Mouse (Mus musculus): Measurements from ENCODE around the gene Slc1a3. TPM values are rescaled to one million over a fixed set of nuclear protein-coding genes. Genes with fewer than 3 reads are reported as not detected.

Slc1a3 gene
- polyA plus RNA-seq (2012; rRNA removed): 69.7 and 101 TPM in 2 replicates

DNA sequence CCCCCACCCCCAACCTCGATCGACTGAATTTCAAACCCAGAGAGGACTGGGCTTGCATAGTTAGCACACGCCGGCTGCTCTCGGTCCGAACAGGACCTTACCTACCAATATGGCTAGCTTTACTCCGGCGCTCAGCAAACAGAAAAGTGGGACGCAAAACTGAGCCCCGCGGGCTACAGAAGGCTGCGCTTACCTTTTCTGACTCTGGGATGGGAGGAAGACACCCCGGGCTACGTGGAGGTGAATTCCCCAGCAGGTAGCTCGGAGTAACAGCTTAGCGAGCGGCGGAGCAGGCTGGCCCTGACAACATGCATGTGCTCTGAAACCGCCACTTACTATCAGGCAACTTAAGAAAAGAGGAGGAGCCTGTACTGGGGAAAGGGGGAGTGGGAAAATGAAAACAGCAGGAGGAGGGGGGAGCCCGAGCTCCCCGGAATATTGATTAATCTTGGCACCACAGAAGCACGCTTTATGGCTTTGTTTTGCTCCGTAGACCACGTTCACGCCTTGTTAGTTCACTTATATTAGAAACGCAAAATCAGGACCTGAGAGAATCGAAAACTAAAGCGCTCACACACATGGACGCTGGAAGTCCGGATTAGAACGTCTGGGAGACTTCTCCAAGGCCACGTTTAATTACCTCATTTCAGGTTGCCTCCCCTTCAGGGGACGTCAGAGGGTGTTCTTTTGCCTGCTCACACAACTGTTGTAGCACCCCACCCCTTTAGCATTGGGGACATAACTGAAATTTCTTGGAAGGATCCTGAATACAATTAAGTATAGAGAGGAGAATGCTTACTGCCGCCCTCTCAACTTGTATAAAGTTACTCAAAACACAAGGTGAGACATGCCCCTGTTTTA lies at the start of gene Slc1a3:
TSS of gene Slc1a3 (minus strand) at position 619 of the 861 bp plus-strand sequence.
- TF ChIP-seq CTCF (IDR thresholded peaks at IDR 0.05; ENCODE audit: borderline replicate concordance, extremely low read depth, insufficient read depth, insufficient read length) (no peak), POLR2A (IDR thresholded peaks at IDR 0.05; ENCODE audit: borderline replicate concordance, extremely low read depth, insufficient read depth, insufficient read length, poor library complexity, severe bottlenecking) (peak; percentile 17; the same call in 1 of the 2 replicates)
- DNase-seq (ENCODE audit: low read depth): peak; percentile 84

DNA sequence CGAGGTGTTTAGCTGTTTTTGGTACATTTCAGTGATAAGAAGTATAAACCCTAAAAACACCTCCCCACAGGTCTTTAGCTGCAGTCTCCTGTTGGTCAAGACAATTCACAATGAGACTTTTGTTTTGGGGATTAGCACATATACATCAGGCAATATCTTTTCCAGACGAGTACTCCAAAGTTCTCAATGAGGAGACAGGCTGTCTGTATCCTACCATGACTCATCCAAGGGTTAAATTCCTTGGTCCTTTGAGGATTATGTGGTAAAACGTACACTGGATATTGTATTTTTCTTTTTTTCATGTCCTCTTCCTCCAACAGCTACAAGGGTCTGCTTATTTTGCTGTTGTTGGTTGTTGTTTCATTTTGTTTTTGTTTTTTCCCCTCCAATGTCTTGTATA lies 48.5 kb upstream of the Slc1a3 start:
- TF ChIP-seq CTCF (IDR thresholded peaks at IDR 0.05; ENCODE audit: borderline replicate concordance, extremely low read depth, insufficient read depth, insufficient read length): no peak

DNA sequence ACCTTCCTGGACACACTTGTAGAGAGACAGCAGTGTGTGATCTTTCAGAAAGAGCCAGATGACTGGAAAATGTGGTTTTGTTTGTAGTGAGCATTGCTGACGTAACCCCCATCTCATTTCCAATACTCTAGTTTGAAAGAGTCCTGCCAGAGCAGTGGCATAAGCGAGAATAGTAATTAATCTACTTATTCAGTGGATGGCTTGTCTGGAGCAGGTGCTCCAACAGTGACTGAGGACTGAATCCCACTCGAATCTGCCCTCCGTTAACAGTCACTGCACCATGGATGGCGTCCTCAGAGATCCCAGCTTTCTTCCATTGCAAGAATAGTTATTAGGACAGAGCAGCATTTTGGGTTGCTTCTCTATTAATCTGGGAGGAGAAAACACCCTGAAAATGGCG lies 45.9 kb upstream of the Slc1a3 start:
- TF ChIP-seq POLR2A (IDR thresholded peaks at IDR 0.05; ENCODE audit: borderline replicate concordance, extremely low read depth, insufficient read depth, insufficient read length, poor library complexity, severe bottlenecking): no peak
- DNase-seq (ENCODE audit: low read depth): peak; percentile 73

More for the DNA sequence above, 48.5 kb upstream of the Slc1a3 start:
- DNase-seq (ENCODE audit: low read depth): no peak

GRCm38 (mm10) chr15:8749762-8750161 lies 39.2 kb upstream of the Slc1a3 start:
- no peak for TF ChIP-seq CTCF (IDR thresholded peaks at IDR 0.05; ENCODE audit: borderline replicate concordance, extremely low read depth, insufficient read depth, insufficient read length)
- TF ChIP-seq POLR2A (IDR thresholded peaks at IDR 0.05; ENCODE audit: borderline replicate concordance, extremely low read depth, insufficient read depth, insufficient read length, poor library complexity, severe bottlenecking): no peak
- DNase-seq (ENCODE audit: low read depth): no peak

GRCm38 (mm10) chr15:8748771-8749170 lies 38.2 kb upstream of the Slc1a3 start:
- DNase-seq (ENCODE audit: low read depth): no peak
- no peak for TF ChIP-seq POLR2A (IDR thresholded peaks at IDR 0.05; ENCODE audit: borderline replicate concordance, extremely low read depth, insufficient read depth, insufficient read length, poor library complexity, severe bottlenecking)
- no peak for TF ChIP-seq CTCF (IDR thresholded peaks at IDR 0.05; ENCODE audit: borderline replicate concordance, extremely low read depth, insufficient read depth, insufficient read length)

GRCm38 (mm10) chr15:8741593-8741992 lies 31.0 kb upstream of the Slc1a3 start:
- no peak for TF ChIP-seq CTCF (IDR thresholded peaks at IDR 0.05; ENCODE audit: borderline replicate concordance, extremely low read depth, insufficient read depth, insufficient read length)
- no peak for DNase-seq (ENCODE audit: low read depth)

- no peak for TF ChIP-seq CTCF (IDR thresholded peaks at IDR 0.05; ENCODE audit: borderline replicate concordance, extremely low read depth, insufficient read depth, insufficient read length)
- no peak for TF ChIP-seq POLR2A (IDR thresholded peaks at IDR 0.05; ENCODE audit: borderline replicate concordance, extremely low read depth, insufficient read depth, insufficient read length, poor library complexity, severe bottlenecking)
- no peak for DNase-seq (ENCODE audit: low read depth)
These were observed 30.2 kb upstream of the Slc1a3 start for GRCm38 (mm10) chr15:8740724-8741123.

DNA sequence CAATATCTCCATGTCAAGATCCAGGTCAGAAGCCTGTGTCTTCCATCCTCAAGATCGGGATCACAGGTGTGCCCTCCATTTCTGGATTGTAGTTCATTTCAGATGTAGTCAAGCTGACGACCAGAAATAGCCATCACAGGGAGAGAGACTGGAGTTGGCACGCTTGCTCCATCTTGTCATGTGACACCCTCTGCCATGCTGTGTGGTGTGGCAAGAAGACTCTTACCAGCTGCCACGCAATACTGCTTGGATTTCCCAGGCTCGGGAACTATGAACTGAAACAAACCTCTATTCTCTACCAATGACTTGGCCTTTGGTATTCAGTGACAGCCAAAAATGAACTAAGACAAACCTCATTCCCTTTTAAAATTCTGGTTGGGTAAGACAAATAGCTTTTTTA lies 27.6 kb upstream of the Slc1a3 start:
- TF ChIP-seq POLR2A (IDR thresholded peaks at IDR 0.05; ENCODE audit: borderline replicate concordance, extremely low read depth, insufficient read depth, insufficient read length, poor library complexity, severe bottlenecking) (no peak), CTCF (IDR thresholded peaks at IDR 0.05; ENCODE audit: borderline replicate concordance, extremely low read depth, insufficient read depth, insufficient read length) (no peak)
- DNase-seq (ENCODE audit: low read depth): peak; percentile 41

GRCm38 (mm10) chr15:8734363-8734739 lies 23.8 kb upstream of the Slc1a3 start:
- no peak for DNase-seq (ENCODE audit: low read depth)

DNA sequence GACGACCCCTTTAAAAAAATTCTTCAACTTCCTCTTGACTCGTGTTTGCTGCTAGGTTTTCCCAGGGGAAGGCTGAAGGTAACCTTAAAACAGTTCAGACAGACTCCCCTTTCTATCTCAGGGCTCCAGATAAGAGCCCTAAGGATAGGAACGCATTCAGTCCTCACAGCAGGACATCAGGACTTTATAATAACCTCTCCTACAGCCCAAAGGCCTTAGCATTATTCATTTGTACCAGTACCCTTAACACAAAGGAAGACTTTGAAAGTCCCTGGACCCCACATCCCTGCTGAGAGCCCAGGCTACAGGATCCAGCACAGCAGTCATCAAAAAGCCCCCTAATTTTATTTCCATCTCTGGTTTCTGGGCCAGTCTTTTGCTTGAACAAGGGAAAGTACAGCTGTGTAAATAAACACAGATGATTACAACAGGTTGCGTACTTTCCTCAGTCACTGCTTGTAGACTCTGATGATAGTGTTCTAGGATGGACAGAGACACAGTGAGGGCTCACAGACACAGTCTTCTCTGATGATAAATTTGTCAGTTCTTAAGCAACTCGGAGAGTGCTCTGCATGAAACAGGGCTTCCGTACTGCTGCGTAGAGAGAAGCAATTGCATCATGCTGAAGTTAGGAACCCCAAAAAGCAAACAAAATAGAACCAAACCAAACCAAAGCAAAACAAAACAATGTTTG lies 23.3 kb upstream of the Slc1a3 start:
- TF ChIP-seq CTCF (IDR thresholded peaks at IDR 0.05; ENCODE audit: borderline replicate concordance, extremely low read depth, insufficient read depth, insufficient read length) (no peak), POLR2A (IDR thresholded peaks at IDR 0.05; ENCODE audit: borderline replicate concordance, extremely low read depth, insufficient read depth, insufficient read length, poor library complexity, severe bottlenecking) (no peak)
- peak; percentile 75 for DNase-seq (ENCODE audit: low read depth)

More at GRCm38 (mm10) chr15:8734363-8734739, 23.8 kb upstream of the Slc1a3 start:
- TF ChIP-seq CTCF (IDR thresholded peaks at IDR 0.05; ENCODE audit: borderline replicate concordance, extremely low read depth, insufficient read depth, insufficient read length): no peak
- no peak for TF ChIP-seq POLR2A (IDR thresholded peaks at IDR 0.05; ENCODE audit: borderline replicate concordance, extremely low read depth, insufficient read depth, insufficient read length, poor library complexity, severe bottlenecking)

DNA sequence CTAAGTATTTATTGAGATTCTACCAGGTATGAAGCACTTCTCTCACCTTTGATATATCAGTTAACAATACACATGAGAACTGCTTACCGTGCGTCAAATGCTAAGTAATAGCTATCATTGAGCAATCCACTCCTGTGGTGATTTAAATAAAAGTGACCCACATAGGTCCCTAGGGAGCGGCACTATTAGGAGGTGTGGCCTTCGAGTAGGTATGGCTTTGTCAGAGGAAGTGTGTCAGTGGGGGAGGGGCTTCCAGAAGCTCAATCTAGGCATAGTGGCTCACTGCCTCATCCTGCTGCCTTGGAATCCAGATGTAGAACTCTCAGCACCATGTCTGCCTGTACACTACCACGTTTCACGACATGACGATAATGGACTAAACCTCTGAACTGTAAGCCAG lies 18.3 kb upstream of the Slc1a3 start:
- no peak for DNase-seq (ENCODE audit: low read depth)
- TF ChIP-seq POLR2A (IDR thresholded peaks at IDR 0.05; ENCODE audit: borderline replicate concordance, extremely low read depth, insufficient read depth, insufficient read length, poor library complexity, severe bottlenecking) (no peak), CTCF (IDR thresholded peaks at IDR 0.05; ENCODE audit: borderline replicate concordance, extremely low read depth, insufficient read depth, insufficient read length) (no peak)

All from brain, embryonic 14.5 days (tissue).